Mouse (Mus musculus): ENCODE data around the gene Lcmt1. TPM values are rescaled to one million over a fixed set of nuclear protein-coding genes. Genes with fewer than 3 reads are reported as not detected.

Lcmt1 gene
- polyA plus RNA-seq, 1 experiment from 2014 or later = 60.6 TPM

GRCm38 (mm10) chr7:123363971-123364370 lies 5.6 kb upstream of the Lcmt1 start:
- H3K4me3 ChIP-seq (ENCODE audit: low read depth, low read length) = no peak overlapping the region
- no peak overlapping the region for H3K27ac ChIP-seq (ENCODE audit: low read depth, low read length)
- WGBS = 93% methylated on average over 8 of the region's 8 CpGs
- H3K9ac ChIP-seq (ENCODE audit: low read length) = no peak overlapping the region
- H3K9me3 ChIP-seq (ENCODE audit: control insufficient read depth, low read length) = no peaks in the 10 kb centered on the region
- no peaks in the 10 kb centered on the region for H3K36me3 ChIP-seq (ENCODE audit: control insufficient read depth, insufficient read depth, low read length)
- H3K4me2 ChIP-seq (ENCODE audit: low read depth, low read length, severe bottlenecking) = no peak overlapping the region
- ATAC-seq (replicated peaks; ENCODE audit: low FRiP score) = no peak
- peaks cover 9% of the 10 kb centered on the region; the same call in 1 of the 2 replicates for H3K4me1 ChIP-seq (replicated peaks; ENCODE audit: control insufficient read depth, insufficient read depth, low read length)
- DNase-seq (ENCODE audit: low spot score) = no peak
- no peaks in the 10 kb centered on the region for H3K27me3 ChIP-seq (ENCODE audit: control insufficient read depth, insufficient read depth, low read length)

GRCm38 (mm10) chr7:123365876-123366741 lies 3.5 kb upstream of the Lcmt1 start:
- H3K27me3 ChIP-seq (ENCODE audit: control insufficient read depth, insufficient read depth, low read length) = no peaks in the 10 kb centered on the region
- no peak for DNase-seq (ENCODE audit: low spot score)
- H3K4me1 ChIP-seq (replicated peaks; ENCODE audit: control insufficient read depth, insufficient read depth, low read length) = peaks cover 7% of the 10 kb centered on the region; the same call in 1 of the 2 replicates
- H3K9ac ChIP-seq (ENCODE audit: low read length) = no peak overlapping the region
- no peaks in the 10 kb centered on the region for H3K36me3 ChIP-seq (ENCODE audit: control insufficient read depth, insufficient read depth, low read length)
- H3K9me3 ChIP-seq (ENCODE audit: control insufficient read depth, low read length) = no peaks in the 10 kb centered on the region
- no peak for ATAC-seq (replicated peaks; ENCODE audit: low FRiP score)
- WGBS = 80% methylated on average over 7 of the region's 7 CpGs
- no peak overlapping the region for H3K4me2 ChIP-seq (ENCODE audit: low read depth, low read length, severe bottlenecking)
- no peak overlapping the region for H3K4me3 ChIP-seq (ENCODE audit: low read depth, low read length)
- no peak overlapping the region for H3K27ac ChIP-seq (ENCODE audit: low read depth, low read length)

GRCm38 (mm10) chr7:123366806-123367205 lies 2.8 kb upstream of the Lcmt1 start:
- H3K9me3 ChIP-seq (ENCODE audit: control insufficient read depth, low read length) = no peaks in the 10 kb centered on the region
- DNase-seq (ENCODE audit: low spot score) = no peak
- peaks cover 7% of the 10 kb centered on the region; the same call in 1 of the 2 replicates for H3K4me1 ChIP-seq (replicated peaks; ENCODE audit: control insufficient read depth, insufficient read depth, low read length)
- H3K27me3 ChIP-seq (ENCODE audit: control insufficient read depth, insufficient read depth, low read length) = no peaks in the 10 kb centered on the region
- H3K4me2 ChIP-seq (ENCODE audit: low read depth, low read length, severe bottlenecking) = no peak overlapping the region
- no peak for ATAC-seq (replicated peaks; ENCODE audit: low FRiP score)
- peak overlapping the region; percentile 4; the same call in 1 of the 2 replicates for H3K9ac ChIP-seq (ENCODE audit: low read length)
- H3K36me3 ChIP-seq (ENCODE audit: control insufficient read depth, insufficient read depth, low read length) = no peaks in the 10 kb centered on the region
- no peak overlapping the region for H3K27ac ChIP-seq (ENCODE audit: low read depth, low read length)
- H3K4me3 ChIP-seq (ENCODE audit: low read depth, low read length) = no peak overlapping the region
- WGBS = 74% methylated on average over 8 of the region's 8 CpGs

- peak overlapping the region; percentile 4; the same call in 1 of the 2 replicates for H3K9ac ChIP-seq (ENCODE audit: low read length)
- no peak overlapping the region for H3K27ac ChIP-seq (ENCODE audit: low read depth, low read length)
- no peaks in the 10 kb centered on the region for H3K27me3 ChIP-seq (ENCODE audit: control insufficient read depth, insufficient read depth, low read length)
- H3K36me3 ChIP-seq (ENCODE audit: control insufficient read depth, insufficient read depth, low read length) = no peaks in the 10 kb centered on the region
- no peak overlapping the region for H3K4me3 ChIP-seq (ENCODE audit: low read depth, low read length)
- no peak for DNase-seq (ENCODE audit: low spot score)
- ATAC-seq (replicated peaks; ENCODE audit: low FRiP score) = no peak
- WGBS = 85% methylated on average over 16 of the region's 16 CpGs
- H3K4me2 ChIP-seq (ENCODE audit: low read depth, low read length, severe bottlenecking) = peak overlapping the region; percentile 63; the same call in 1 of the 2 replicates
- peaks cover 7% of the 10 kb centered on the region; the same call in 1 of the 2 replicates for H3K4me1 ChIP-seq (replicated peaks; ENCODE audit: control insufficient read depth, insufficient read depth, low read length)
- H3K9me3 ChIP-seq (ENCODE audit: control insufficient read depth, low read length) = no peaks in the 10 kb centered on the region
Observed at GRCm38 (mm10) chr7:123367218-123368150, 2.1 kb upstream of the Lcmt1 start.

- Histone ChIP-seq H3K9ac (ENCODE audit: low read length) (peak overlapping the region; percentile 82), H3K9me3 (ENCODE audit: control insufficient read depth, low read length) (no peaks in the 10 kb centered on the region), H3K36me3 (ENCODE audit: control insufficient read depth, insufficient read depth, low read length) (no peaks in the 10 kb centered on the region), H3K27me3 (ENCODE audit: control insufficient read depth, insufficient read depth, low read length) (no peaks in the 10 kb centered on the region), H3K27ac (ENCODE audit: low read depth, low read length) (no peak overlapping the region), H3K4me2 (ENCODE audit: low read depth, low read length, severe bottlenecking) (peak overlapping the region; percentile 63; the same call in 1 of the 2 replicates), H3K4me3 (ENCODE audit: low read depth, low read length) (peak overlapping the region; percentile 78; the same call in 1 of the 2 replicates), H3K4me1 (replicated peaks; ENCODE audit: control insufficient read depth, insufficient read depth, low read length) (peaks cover 7% of the 10 kb centered on the region; the same call in 1 of the 2 replicates)
- DNase-seq (ENCODE audit: low spot score) (no peak), ATAC-seq (replicated peaks; ENCODE audit: low FRiP score) (no peak)
- WGBS = 86% methylated on average over 2 of the region's 2 CpGs
Observed at GRCm38 (mm10) chr7:123368187-123368586, 1.4 kb upstream of the Lcmt1 start.

- Histone ChIP-seq H3K4me2 (ENCODE audit: low read depth, low read length, severe bottlenecking) (peak overlapping the region; percentile 63), H3K27ac (ENCODE audit: low read depth, low read length) (peak overlapping the region; percentile 81), H3K27me3 (ENCODE audit: control insufficient read depth, insufficient read depth, low read length) (no peaks in the 10 kb centered on the region), H3K36me3 (ENCODE audit: control insufficient read depth, insufficient read depth, low read length) (no peaks in the 10 kb centered on the region), H3K9ac (ENCODE audit: low read length) (peak overlapping the region; percentile 82), H3K9me3 (ENCODE audit: control insufficient read depth, low read length) (no peaks in the 10 kb centered on the region), H3K4me1 (replicated peaks; ENCODE audit: control insufficient read depth, insufficient read depth, low read length) (peaks cover 7% of the 10 kb centered on the region; the same call in 1 of the 2 replicates), H3K4me3 (ENCODE audit: low read depth, low read length) (peak overlapping the region; percentile 78)
- DNase-seq (ENCODE audit: low spot score) (no peak), ATAC-seq (replicated peaks; ENCODE audit: low FRiP score) (peak; percentile 85)
- 3% methylated on average over 42 of the region's 51 CpGs for WGBS
Observed at GRCm38 (mm10) chr7:123368778-123369746, 522 bp upstream of the Lcmt1 start.

GRCm38 (mm10) chr7:123370700-123371099 lies 1.1 kb downstream of the Lcmt1 start:
- Histone ChIP-seq H3K4me2 (ENCODE audit: low read depth, low read length, severe bottlenecking) (peak overlapping the region; percentile 63), H3K36me3 (ENCODE audit: control insufficient read depth, insufficient read depth, low read length) (no peaks in the 10 kb centered on the region), H3K27me3 (ENCODE audit: control insufficient read depth, insufficient read depth, low read length) (no peaks in the 10 kb centered on the region), H3K4me1 (replicated peaks; ENCODE audit: control insufficient read depth, insufficient read depth, low read length) (peaks cover 7% of the 10 kb centered on the region; the same call in 1 of the 2 replicates), H3K4me3 (ENCODE audit: low read depth, low read length) (peak overlapping the region; percentile 78), H3K9me3 (ENCODE audit: control insufficient read depth, low read length) (no peaks in the 10 kb centered on the region), H3K27ac (ENCODE audit: low read depth, low read length) (no peak overlapping the region), H3K9ac (ENCODE audit: low read length) (peak overlapping the region; percentile 82)
- 42% methylated on average over 9 of the region's 9 CpGs for WGBS
- DNase-seq (ENCODE audit: low spot score) = no peak
- no peak for ATAC-seq (replicated peaks; ENCODE audit: low FRiP score)

Measured in forebrain, embryonic 11.5 days (tissue).